Mouse (Mus musculus) liver, postnatal 0 days (tissue): ENCODE measurements at regions not wholly inside any gene's neighbourhood (a gene's known extent, or its start where the extent isn't known, plus 50 kb on each side); places are given as distances from the start of the nearest gene placed in this dataset.

Experiments used
- ATAC-seq: fragments of 200-750 bp; cut with Nextera tagmentation; 2 replicates; pipeline ENCODE4 v1.8.0; 2017; ENCODE audit warnings: mild to moderate bottlenecking, moderate library complexity
- DNase-seq: peaks from one replicate; pipeline ENCODE4 v3.0.0-alpha.2; 2016
- H3K27ac ChIP-seq: fragments of 300-500 bp; sonication (generic); 2 replicates; pipeline ENCODE4 v1.5.1; 2014; ENCODE audit warnings: antibody characterized with exemption, moderate library complexity, mild to moderate bottlenecking, low read depth
- H3K27me3 ChIP-seq: fragments of 300-500 bp; sonication (generic); 2 replicates; pipeline ENCODE4 v1.6.1; 2014; ENCODE audit warnings: low read length, control low read depth, mixed read lengths; ENCODE audit not compliant: insufficient read depth
- H3K36me3 ChIP-seq: fragments of 300-500 bp; sonication (generic); replicated peaks from 2 replicates; pipeline ENCODE4 v1.6.1; 2014; ENCODE audit warnings: mild to moderate bottlenecking, control low read depth, low read length, moderate library complexity, mixed read lengths; ENCODE audit not compliant: insufficient read depth
- H3K4me1 ChIP-seq: fragments of 300-500 bp; sonication (generic); 2 replicates; pipeline ENCODE4 v1.6.1; 2014; ENCODE audit warnings: antibody characterized with exemption, mild to moderate bottlenecking, control low read depth; ENCODE audit not compliant: insufficient read depth
- H3K4me2 ChIP-seq: fragments of 300-500 bp; sonication (generic); 2 replicates; pipeline ENCODE4 v1.6.1; 2014; ENCODE audit warnings: low read depth, mild to moderate bottlenecking, low read length, moderate library complexity, mixed read lengths
- H3K4me3 ChIP-seq: fragments of 300-500 bp; sonication (generic); 2 replicates; pipeline ENCODE4 v1.5.1; 2014; ENCODE audit warnings: low read depth, low read length
- H3K9ac ChIP-seq: fragments of 300-500 bp; sonication (generic); replicated peaks from 2 replicates; pipeline ENCODE4 v1.6.1; 2014; ENCODE audit warnings: mild to moderate bottlenecking, moderate library complexity
- H3K9me3 ChIP-seq: fragments of 300-500 bp; sonication (generic); 2 replicates; pipeline ENCODE4 v1.6.1; 2016; ENCODE audit warnings: mild to moderate bottlenecking, control low read depth, low read length, mixed read lengths
- CTCF ChIP-seq: sonication (generic); IDR thresholded peaks from 2 replicates; pipeline ENCODE4 v1.5.1; 2016; ENCODE audit warnings: antibody characterized with exemption, low read depth
- EP300 ChIP-seq: IDR thresholded peaks from 2 replicates; pipeline ENCODE4 v1.6.1; 2016; ENCODE audit warnings: antibody characterized with exemption, low read depth, mild to moderate bottlenecking
- WGBS: fragments of 180-500 bp; shearing (Covaris S2); extraction: QIAGEN DNeasy Blood & Tissue Kit; methylation state at CpG from one replicate; pipeline ENCODE4 v1.1.7; 2014; ENCODE audit not compliant: insufficient replicate concordance; 5-methylcytosine and 5-hydroxymethylcytosine counted together

- no peaks in the 10 kb centered on the region for H3K9me3 ChIP-seq
- H3K4me2 ChIP-seq, result no peak overlapping the region
- no peak overlapping the region for H3K4me3 ChIP-seq
- TF ChIP-seq EP300, result no peak
- TF ChIP-seq CTCF, result no peak
- H3K9ac ChIP-seq, result no peak overlapping the region
- no peak overlapping the region for H3K27ac ChIP-seq
- WGBS, result 82% methylated on average over 5 of the region's 5 CpGs
- peaks cover 12% of the 10 kb centered on the region; the same call in 1 of the 2 replicates for H3K4me1 ChIP-seq
- no peak for DNase-seq
- no peaks in the 10 kb centered on the region for H3K36me3 ChIP-seq
- no peak for ATAC-seq
- no peaks in the 10 kb centered on the region for H3K27me3 ChIP-seq
These were observed 347.2 kb downstream of the Sox9 start for GRCm38 (mm10) chr11:113129192-113129591.

GRCm38 (mm10) chr11:113129975-113130374, 348.0 kb downstream of the Sox9 start:
- Histone ChIP-seq H3K9ac (no peak overlapping the region), H3K36me3 (no peaks in the 10 kb centered on the region), H3K27ac (no peak overlapping the region), H3K4me3 (no peak overlapping the region), H3K4me1 (peaks cover 12% of the 10 kb centered on the region; the same call in 1 of the 2 replicates), H3K4me2 (no peak overlapping the region), H3K27me3 (no peaks in the 10 kb centered on the region), H3K9me3 (no peaks in the 10 kb centered on the region)
- TF ChIP-seq CTCF (no peak), EP300 (peak; percentile 70)
- ATAC-seq, result 0 out of 2 replicates have a peak, but pooled peaks have one; percentile 28
- no peak for DNase-seq
- 69% methylated on average over 7 of the region's 7 CpGs for WGBS

DNA sequence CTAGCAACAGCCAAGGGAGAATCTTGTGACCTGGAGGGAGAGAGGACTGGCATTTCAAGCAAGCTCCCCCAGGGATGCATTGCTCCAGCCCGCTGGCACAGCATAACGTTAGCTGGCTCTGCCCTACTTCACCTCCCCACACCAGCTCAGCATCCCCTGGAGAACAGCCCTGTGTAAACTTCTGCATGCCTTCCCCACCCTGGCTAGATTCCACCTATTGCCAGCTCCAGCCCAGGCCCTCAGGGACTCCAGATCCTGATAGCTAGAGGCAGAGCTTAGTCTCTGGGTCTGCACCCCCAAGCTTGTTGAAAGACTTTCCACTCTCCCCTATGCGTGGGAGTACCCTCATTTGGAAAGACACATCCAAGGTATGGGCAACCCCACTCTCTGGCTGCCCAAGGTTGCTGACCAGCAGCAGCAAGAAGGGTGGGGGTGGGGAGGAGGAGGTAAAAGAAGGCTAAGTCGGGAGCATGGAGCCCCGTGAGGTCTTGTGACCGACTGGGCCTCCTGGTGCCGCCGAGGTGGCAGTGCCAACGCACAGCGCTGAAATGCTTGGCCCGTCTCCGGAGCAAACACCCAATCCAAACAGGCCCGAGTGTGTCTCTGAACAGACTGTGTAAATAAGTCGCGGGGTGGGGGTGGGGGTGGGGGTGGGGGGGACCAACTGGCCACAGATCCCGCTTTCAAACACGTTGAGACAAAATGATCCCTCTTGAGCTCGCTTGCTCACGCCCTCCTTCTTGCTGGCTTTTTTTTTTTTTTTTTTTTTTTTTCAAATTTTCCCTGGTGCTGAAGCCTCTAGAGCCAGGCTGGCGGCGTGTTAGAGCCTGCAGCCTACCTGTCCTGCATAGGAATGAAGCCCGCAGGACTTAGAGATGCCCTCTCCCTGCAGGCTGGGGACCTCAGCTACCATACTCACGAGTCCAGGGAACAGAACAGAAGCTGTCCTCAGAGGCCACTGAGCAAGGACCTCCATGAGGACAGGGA, 350.3 kb downstream of the Sox9 start:
- no peaks in the 10 kb centered on the region for H3K9me3 ChIP-seq
- no peaks in the 10 kb centered on the region for H3K36me3 ChIP-seq
- peaks cover 8% of the 10 kb centered on the region; the same call in 1 of the 2 replicates for H3K4me1 ChIP-seq
- H3K4me2 ChIP-seq, result peak overlapping the region; percentile 48
- 62% methylated on average over 23 of the region's 23 CpGs for WGBS
- H3K27me3 ChIP-seq, result no peaks in the 10 kb centered on the region
- no peak overlapping the region for H3K4me3 ChIP-seq
- no peak for TF ChIP-seq CTCF
- no peak for TF ChIP-seq EP300
- peak; percentile 57 for ATAC-seq
- peak; percentile 29 for DNase-seq
- H3K9ac ChIP-seq, result no peak overlapping the region
- H3K27ac ChIP-seq, result no peak overlapping the region

- Histone ChIP-seq H3K27me3 (no peaks in the 10 kb centered on the region), H3K27ac (no peak overlapping the region), H3K36me3 (no peaks in the 10 kb centered on the region), H3K9me3 (no peaks in the 10 kb centered on the region), H3K4me1 (peaks cover 8% of the 10 kb centered on the region; the same call in 1 of the 2 replicates), H3K4me3 (no peak overlapping the region), H3K9ac (no peak overlapping the region), H3K4me2 (no peak overlapping the region)
- 50% methylated on average over 4 of the region's 4 CpGs for WGBS
- TF ChIP-seq EP300 (no peak), CTCF (no peak)
- no peak for ATAC-seq
- no peak for DNase-seq
These were observed 351.4 kb downstream of the Sox9 start for GRCm38 (mm10) chr11:113133407-113133806.

- DNase-seq (no peak), ATAC-seq (no peak)
- no peak overlapping the region for H3K4me3 ChIP-seq
- no peak overlapping the region for H3K4me2 ChIP-seq
- no peak overlapping the region for H3K9ac ChIP-seq
- H3K27me3 ChIP-seq, result no peaks in the 10 kb centered on the region
- no peaks in the 10 kb centered on the region for H3K36me3 ChIP-seq
- 43% methylated on average over 5 of the region's 5 CpGs for WGBS
- TF ChIP-seq CTCF, result no peak
- TF ChIP-seq EP300, result no peak
- H3K4me1 ChIP-seq, result peaks cover 8% of the 10 kb centered on the region; the same call in 1 of the 2 replicates
- H3K9me3 ChIP-seq, result no peaks in the 10 kb centered on the region
- H3K27ac ChIP-seq, result no peak overlapping the region
These were observed 353.2 kb downstream of the Sox9 start for GRCm38 (mm10) chr11:113135261-113135660.

- Histone ChIP-seq H3K4me3 (no peak overlapping the region), H3K9me3 (no peaks in the 10 kb centered on the region), H3K4me2 (no peak overlapping the region), H3K27me3 (no peaks in the 10 kb centered on the region), H3K36me3 (no peaks in the 10 kb centered on the region), H3K27ac (no peak overlapping the region), H3K4me1 (no peaks in the 10 kb centered on the region; the same call in 1 of the 2 replicates), H3K9ac (no peak overlapping the region)
- WGBS, result 84% methylated on average over 5 of the region's 5 CpGs
- no peak for ATAC-seq
- DNase-seq, result no peak
- TF ChIP-seq EP300, result no peak
- no peak for TF ChIP-seq CTCF
These were observed 356.4 kb downstream of the Sox9 start for GRCm38 (mm10) chr11:113138462-113138861.
